Mouse (Mus musculus) adrenal gland, postnatal 36 days (tissue): ENCODE measurements around the gene Yjefn3. TPM values are rescaled to one million over a fixed set of nuclear protein-coding genes. Genes with fewer than 3 reads are reported as not detected.

Experiments used
- total RNA-seq, 2 experiments: library from RNA; stranded (reverse); gene quantifications; 2 replicates each; pipeline ENCODE4 v1.2.3; 2021

Gene Yjefn3
- total RNA-seq, 2 experiments from 2014 or later, result 1.9 to 2.7 TPM

Other genes starting within 250 kb of the Yjefn3 start
- 1 to 10 TPM; 2.8 TPM for gene Zfp964, start 248.2 kb downstream of the Yjefn3 start, total RNA-seq
- gene Zfp869, start 192.0 kb downstream of the Yjefn3 start, total RNA-seq, result 10 to 100 TPM; 22.1 to 22.7 TPM
- gene Zfp963, start 152.7 kb downstream of the Yjefn3 start, total RNA-seq, result 1 to 10 TPM; 3.5 to 5.1 TPM
- 1 to 10 TPM; 2.8 to 3.1 TPM for gene Gm20422, start 127.8 kb downstream of the Yjefn3 start, total RNA-seq
- 10 to 100 TPM; 40.9 to 42.3 TPM for gene Atp13a1, start 111.5 kb downstream of the Yjefn3 start, total RNA-seq
- 10 to 100 TPM; 21.2 to 21.3 TPM for gene Zfp866, start 111.5 kb downstream of the Yjefn3 start, total RNA-seq
- 10 to 100 TPM; 10.1 to 10.5 TPM for gene Gmip, start 94.0 kb downstream of the Yjefn3 start, total RNA-seq
- gene Lpar2, start 80.3 kb downstream of the Yjefn3 start, total RNA-seq, result 1 to 10 TPM; 1.4 to 1.7 TPM
- gene Pbx4, start 70.2 kb downstream of the Yjefn3 start, total RNA-seq, result 1 to 10 TPM; 1.1 to 1.8 TPM
- under 1 TPM in 1 of 2 experiments, not detected in 1; 0.10 TPM for gene Cilp2, start 15.0 kb downstream of the Yjefn3 start, total RNA-seq
- gene Tssk6, start 528 bp downstream of the Yjefn3 start, total RNA-seq, result under 1 TPM; 0.53 to 0.56 TPM
- 100 to 1,000 TPM; 166 to 176 TPM for gene Ndufa13, start 154 bp downstream of the Yjefn3 start, total RNA-seq
- 10 to 100 TPM; 93.2 to 94.3 TPM for gene Gatad2a, start 93.7 kb upstream of the Yjefn3 start, total RNA-seq
- 10 to 100 TPM; 56.7 to 63.4 TPM for gene Mau2, start 140.0 kb upstream of the Yjefn3 start, total RNA-seq
- 10 to 100 TPM; 30.9 to 31.5 TPM for gene Sugp1, start 140.1 kb upstream of the Yjefn3 start, total RNA-seq
- gene Tm6sf2, start 170.2 kb upstream of the Yjefn3 start, total RNA-seq, result 1 to 10 TPM in 1 of 2 experiments, under 1 TPM in 1; 0.56 to 1.1 TPM
- gene Hapln4, start 180.7 kb upstream of the Yjefn3 start, total RNA-seq, result under 1 TPM; 0.33 to 0.50 TPM
- gene Ncan, start 218.2 kb upstream of the Yjefn3 start, total RNA-seq, result under 1 TPM; 0.23 to 0.46 TPM
- gene Nr2c2ap, start 228.6 kb upstream of the Yjefn3 start, total RNA-seq, result 10 to 100 TPM; 17.7 to 21.5 TPM
- gene Rfxank, start 236.4 kb upstream of the Yjefn3 start, total RNA-seq, result 10 to 100 TPM; 15.2 to 17.1 TPM
- gene Borcs8, start 236.8 kb upstream of the Yjefn3 start, total RNA-seq, result 10 to 100 TPM; 52.5 to 55.0 TPM
- gene Mef2b, start 237.0 kb upstream of the Yjefn3 start, total RNA-seq, result under 1 TPM; 0.46 to 0.49 TPM